Mouse (Mus musculus): ENCODE measurements around the gene Erg.

Erg gene

GRCm38 (mm10) chr16:95584751-95585528 is 1.5 kb downstream of the Erg start:
- DNase-seq (ENCODE audit: low read depth) = no peak

GRCm38 (mm10) chr16:95579289-95579688 is 7.1 kb downstream of the Erg start:
- DNase-seq (ENCODE audit: low read depth) = no peak

GRCm38 (mm10) chr16:95573163-95573562 is 13.2 kb downstream of the Erg start:
- peak; percentile 97 for DNase-seq (ENCODE audit: low read depth)

GRCm38 (mm10) chr16:95570616-95571015 is 15.8 kb downstream of the Erg start:
- no peak for DNase-seq (ENCODE audit: low read depth)

GRCm38 (mm10) chr16:95556834-95557233 is 29.6 kb downstream of the Erg start:
- DNase-seq (ENCODE audit: low read depth) = no peak

- DNase-seq (ENCODE audit: low read depth) = no peak
These were observed 33.3 kb downstream of the Erg start for GRCm38 (mm10) chr16:95553136-95553535.

GRCm38 (mm10) chr16:95552495-95552894 is 33.9 kb downstream of the Erg start:
- no peak for DNase-seq (ENCODE audit: low read depth)

- no peak for DNase-seq (ENCODE audit: low read depth)
These were observed 35.9 kb downstream of the Erg start for GRCm38 (mm10) chr16:95550496-95550895.

- no peak for DNase-seq (ENCODE audit: low read depth)
These were observed 41.6 kb downstream of the Erg start for GRCm38 (mm10) chr16:95544753-95545152.

GRCm38 (mm10) chr16:95543471-95543870 is 42.9 kb downstream of the Erg start:
- no peak for DNase-seq (ENCODE audit: low read depth)

- no peak for DNase-seq (ENCODE audit: low read depth)
These were observed 51.2 kb downstream of the Erg start for GRCm38 (mm10) chr16:95535151-95535550.

- no peak for DNase-seq (ENCODE audit: low read depth)
These were observed 53.9 kb downstream of the Erg start for GRCm38 (mm10) chr16:95532387-95533077.

- DNase-seq (ENCODE audit: low read depth) = no peak
These were observed 58.8 kb downstream of the Erg start for GRCm38 (mm10) chr16:95527561-95527960.

GRCm38 (mm10) chr16:95519520-95519919 is 66.9 kb downstream of the Erg start:
- no peak for DNase-seq (ENCODE audit: low read depth)

- no peak for DNase-seq (ENCODE audit: low read depth)
These were observed 80.3 kb downstream of the Erg start for GRCm38 (mm10) chr16:95506051-95506450.

- no peak for DNase-seq (ENCODE audit: low read depth)
These were observed 89.7 kb downstream of the Erg start for GRCm38 (mm10) chr16:95496582-95497300.

- DNase-seq (ENCODE audit: low read depth) = no peak
These were observed 92.3 kb downstream of the Erg start for GRCm38 (mm10) chr16:95494108-95494507.

- DNase-seq (ENCODE audit: low read depth) = no peak
These were observed 93.1 kb downstream of the Erg start for GRCm38 (mm10) chr16:95493336-95493735.

- DNase-seq (ENCODE audit: low read depth) = no peak
These were observed 94.2 kb downstream of the Erg start for GRCm38 (mm10) chr16:95492146-95492545.

GRCm38 (mm10) chr16:95490386-95490785 is 96.0 kb downstream of the Erg start:
- DNase-seq (ENCODE audit: low read depth) = no peak

- no peak for DNase-seq (ENCODE audit: low read depth)
These were observed 98.6 kb downstream of the Erg start for GRCm38 (mm10) chr16:95487606-95488351.

GRCm38 (mm10) chr16:95481176-95481575 is 105.2 kb downstream of the Erg start:
- peak; percentile 21 for DNase-seq (ENCODE audit: low read depth)
